Mouse (Mus musculus) midbrain, embryonic 14.5 days (tissue): ENCODE data around the gene 1700020D05Rik. TPM values are rescaled to one million over a fixed set of nuclear protein-coding genes. Genes with fewer than 3 reads are reported as not detected.

Source experiments
- ATAC-seq: fragments of 200-750 bp; cut with Nextera tagmentation; 2 replicates; pipeline ENCODE4 v1.8.0; 2017; ENCODE audit warnings: moderate number of reproducible peaks, moderate library complexity; ENCODE audit not compliant: low FRiP score, low TSS enrichment
- DNase-seq: peaks from one replicate; pipeline ENCODE4 v3.0.0-alpha.2; 2015
- H3K27ac ChIP-seq: fragments of 300-500 bp; sonication (generic); replicated peaks from 2 replicates; pipeline ENCODE4 v1.5.1; 2014; ENCODE audit warnings: mild to moderate bottlenecking, low read depth, low read length, moderate library complexity
- H3K27me3 ChIP-seq: fragments of 300-500 bp; sonication (generic); 2 replicates; pipeline ENCODE4 v1.6.1; 2014; ENCODE audit warnings: low read length, control low read depth, mixed read lengths; ENCODE audit not compliant: control insufficient read depth, insufficient read depth
- H3K36me3 ChIP-seq: fragments of 300-500 bp; sonication (generic); 2 replicates; pipeline ENCODE4 v1.6.1; 2014; ENCODE audit warnings: low read length, control low read depth; ENCODE audit not compliant: control insufficient read depth, insufficient read depth
- H3K4me1 ChIP-seq: fragments of 300-500 bp; sonication (generic); 2 replicates; pipeline ENCODE4 v1.6.1; 2014; ENCODE audit warnings: mild to moderate bottlenecking, antibody characterized with exemption, low read length, control low read depth; ENCODE audit not compliant: control insufficient read depth, insufficient read depth
- H3K4me2 ChIP-seq: fragments of 300-500 bp; sonication (generic); 2 replicates; pipeline ENCODE4 v1.6.1; 2014; ENCODE audit warnings: mild to moderate bottlenecking, low read length, moderate library complexity
- H3K4me3 ChIP-seq: fragments of 300-500 bp; sonication (generic); replicated peaks from 2 replicates; pipeline ENCODE4 v1.5.1; 2014; ENCODE audit warnings: low read depth, low read length
- H3K9ac ChIP-seq: fragments of 300-500 bp; sonication (generic); replicated peaks from 2 replicates; pipeline ENCODE4 v1.6.1; 2014; ENCODE audit warnings: mild to moderate bottlenecking, low read length, moderate library complexity
- H3K9me3 ChIP-seq: fragments of 300-500 bp; sonication (generic); 2 replicates; pipeline ENCODE4 v1.6.1; 2016; ENCODE audit warnings: low read length, control low read depth, mixed read lengths; ENCODE audit not compliant: control insufficient read depth
- WGBS: fragments of 180-500 bp; shearing (Covaris S2); extraction: QIAGEN DNeasy Blood & Tissue Kit; methylation state at CpG from one replicate; pipeline ENCODE4 v1.1.7; 2014; 5-methylcytosine and 5-hydroxymethylcytosine counted together
- polyA plus RNA-seq: library from polyadenylated mRNA; unstranded; fragments of >200 nt; fragmentation: Nextera tagmentation; extraction: Ambion mirVana; gene quantifications from 2 replicates; pipeline ENCODE4 v1.2.1, GENCODE M21; 2014

The 1700020D05Rik gene
- polyA plus RNA-seq: 0.36 TPM in 2 replicates

- no peak for DNase-seq
- Histone ChIP-seq H3K36me3 (peaks cover 17% of the 10 kb centered on the region; the same call in 1 of the 2 replicates), H3K27me3 (no peaks in the 10 kb centered on the region), H3K27ac (no peak within 1 kb of the TSS), H3K4me1 (no peaks in the 10 kb centered on the region), H3K4me3 (no peak within 1 kb of the TSS), H3K4me2 (no peak within 1 kb of the TSS), H3K9ac (no peak within 1 kb of the TSS), H3K9me3 (no peaks in the 10 kb centered on the region)
- 61% methylated on average over 17 of the region's 17 CpGs for WGBS
- ATAC-seq: no peak
Observed at GRCm38 (mm10) chr19:5503687-5504086, at the start of gene 1700020D05Rik. Gene 1700020D05Rik, minus strand, starts transcription at chr19:5503787.

GRCm38 (mm10) chr19:5547471-5548056 lies 44.0 kb upstream of the 1700020D05Rik start:
- 90% methylated on average over 4 of the region's 4 CpGs for whole genome bisulfite sequencing
- Histone ChIP-seq H3K4me3 (no peak overlapping the region), H3K9me3 (no peaks in the 10 kb centered on the region), H3K36me3 (no peaks in the 10 kb centered on the region), H3K4me2 (no peak overlapping the region), H3K4me1 (no peaks in the 10 kb centered on the region), H3K27me3 (no peaks in the 10 kb centered on the region), H3K27ac (no peak overlapping the region), H3K9ac (no peak overlapping the region)
- no peak for DNase-seq
- no peak for ATAC-seq

GRCm38 (mm10) chr19:5544031-5544430 lies 40.4 kb upstream of the 1700020D05Rik start:
- no peak overlapping the region for H3K27ac ChIP-seq
- no peak overlapping the region for H3K4me3 ChIP-seq
- no peaks in the 10 kb centered on the region for H3K9me3 ChIP-seq
- ATAC-seq (no peak), DNase-seq (no peak)
- no peak overlapping the region for H3K4me2 ChIP-seq
- WGBS: 58% methylated on average over 11 of the region's 11 CpGs
- H3K36me3 ChIP-seq: no peaks in the 10 kb centered on the region
- H3K4me1 ChIP-seq: no peaks in the 10 kb centered on the region
- no peaks in the 10 kb centered on the region for H3K27me3 ChIP-seq
- no peak overlapping the region for H3K9ac ChIP-seq

- no peaks in the 10 kb centered on the region for H3K27me3 ChIP-seq
- no peaks in the 10 kb centered on the region for H3K9me3 ChIP-seq
- H3K4me1 ChIP-seq: no peaks in the 10 kb centered on the region
- 88% methylated on average over 9 of the region's 9 CpGs for WGBS
- DNase-seq (no peak), ATAC-seq (no peak)
- H3K4me2 ChIP-seq: no peak overlapping the region
- H3K9ac ChIP-seq: no peak overlapping the region
- H3K27ac ChIP-seq: no peak overlapping the region
- H3K36me3 ChIP-seq: no peaks in the 10 kb centered on the region
- H3K4me3 ChIP-seq: no peak overlapping the region
Observed at GRCm38 (mm10) chr19:5543362-5543761, 39.8 kb upstream of the 1700020D05Rik start.

GRCm38 (mm10) chr19:5538786-5539185 lies 35.2 kb upstream of the 1700020D05Rik start:
- Histone ChIP-seq H3K4me1 (no peaks in the 10 kb centered on the region), H3K9ac (0 out of 2 replicates have a peak overlapping the region, but pooled peaks have one; percentile 2), H3K4me2 (no peak overlapping the region), H3K4me3 (no peak overlapping the region), H3K27ac (no peak overlapping the region), H3K9me3 (no peaks in the 10 kb centered on the region), H3K36me3 (no peaks in the 10 kb centered on the region), H3K27me3 (no peaks in the 10 kb centered on the region)
- ATAC-seq (no peak), DNase-seq (no peak)
- WGBS: 64% methylated on average over 8 of the region's 8 CpGs

- WGBS: 76% methylated on average over 8 of the region's 8 CpGs
- Histone ChIP-seq H3K36me3 (no peaks in the 10 kb centered on the region), H3K27me3 (no peaks in the 10 kb centered on the region), H3K4me3 (no peak overlapping the region), H3K9me3 (no peaks in the 10 kb centered on the region), H3K4me2 (no peak overlapping the region), H3K27ac (no peak overlapping the region), H3K9ac (no peak overlapping the region), H3K4me1 (peaks cover 5% of the 10 kb centered on the region)
- DNase-seq: no peak
- no peak for ATAC-seq
Observed at GRCm38 (mm10) chr19:5532520-5532919, 28.9 kb upstream of the 1700020D05Rik start.

- Histone ChIP-seq H3K4me1 (peaks cover 5% of the 10 kb centered on the region), H3K9me3 (no peaks in the 10 kb centered on the region), H3K36me3 (no peaks in the 10 kb centered on the region), H3K4me3 (no peak overlapping the region), H3K9ac (no peak overlapping the region), H3K27ac (no peak overlapping the region), H3K27me3 (no peaks in the 10 kb centered on the region), H3K4me2 (peak overlapping the region; percentile 15; the same call in 1 of the 2 replicates)
- DNase-seq (peak; percentile 28), ATAC-seq (no peak)
- WGBS: 9% methylated on average over 7 of the region's 7 CpGs
Observed at GRCm38 (mm10) chr19:5530138-5530524, 26.5 kb upstream of the 1700020D05Rik start.

GRCm38 (mm10) chr19:5529325-5530137 lies 25.9 kb upstream of the 1700020D05Rik start:
- Histone ChIP-seq H3K27ac (0 out of 2 replicates have a peak overlapping the region, but pooled peaks have one; percentile 13), H3K36me3 (no peaks in the 10 kb centered on the region), H3K9ac (no peak overlapping the region), H3K9me3 (no peaks in the 10 kb centered on the region), H3K4me2 (peak overlapping the region; percentile 40), H3K4me3 (no peak overlapping the region), H3K4me1 (peaks cover 5% of the 10 kb centered on the region), H3K27me3 (no peaks in the 10 kb centered on the region)
- DNase-seq (peak; percentile 93), ATAC-seq (peak; percentile 85; the same call in 1 of the 2 replicates)
- WGBS: 10% methylated on average over 20 of the region's 20 CpGs
